Mouse (Mus musculus): ENCODE data around the gene Klhl18. TPM values are rescaled to one million over a fixed set of nuclear protein-coding genes. Genes with fewer than 3 reads are reported as not detected.

The Klhl18 gene
- polyA plus RNA-seq, 1 experiment from 2014 or later, result 9.8 TPM

DNA sequence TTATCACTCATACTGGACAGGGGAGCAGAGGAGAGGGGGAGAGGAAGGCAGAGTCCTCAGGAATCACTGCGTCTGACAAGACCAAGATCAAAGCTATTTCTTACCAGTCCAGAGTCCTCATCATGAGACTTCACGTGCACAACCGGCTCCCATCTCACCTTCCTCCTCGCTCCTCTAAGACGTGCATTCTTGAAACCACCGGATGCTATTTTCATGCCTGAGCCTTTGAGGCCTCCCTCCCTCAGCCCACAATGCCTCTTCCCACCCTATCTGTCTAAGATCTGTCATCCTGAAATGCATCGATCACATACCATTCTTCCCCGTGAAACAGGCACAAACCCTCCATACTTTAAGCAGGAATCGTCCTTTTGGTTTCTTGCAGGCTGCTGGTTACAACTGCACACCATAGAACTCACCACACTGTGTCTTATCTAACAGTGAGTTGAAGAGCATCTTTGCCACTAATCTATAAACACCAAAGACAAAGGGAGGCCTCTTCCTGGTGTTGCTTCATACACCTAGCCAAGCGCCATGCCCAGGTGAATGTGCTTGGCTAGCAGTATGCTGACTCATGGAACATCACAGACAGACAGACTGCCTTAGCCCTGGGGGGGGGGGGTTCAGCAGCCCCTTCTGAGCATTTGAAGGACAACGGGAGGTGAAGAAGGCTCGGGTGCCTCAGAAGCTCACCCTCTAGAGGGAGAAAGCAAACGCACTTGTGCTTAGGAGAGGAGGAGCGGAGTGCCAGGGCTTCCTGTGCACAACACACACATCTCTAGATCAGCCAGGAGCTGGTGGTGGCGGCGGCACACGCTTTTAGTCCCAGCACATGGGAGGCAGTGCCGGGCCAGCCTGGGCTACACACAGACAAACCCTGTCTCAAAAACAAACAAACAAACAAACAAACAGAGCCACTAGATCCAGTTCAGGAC lies 15.3 kb downstream of the Klhl18 start:
- H3K36me3 ChIP-seq, result peaks cover 15% of the 10 kb centered on the region
- no peak overlapping the region for H3K9ac ChIP-seq
- 72% methylated on average over 18 of the region's 18 CpGs for WGBS
- no peak overlapping the region for H3K4me2 ChIP-seq
- H3K9me3 ChIP-seq (replicated peaks), result no peaks in the 10 kb centered on the region
- H3K4me1 ChIP-seq (replicated peaks), result peaks cover 18% of the 10 kb centered on the region
- no peak overlapping the region for H3K27ac ChIP-seq (ENCODE audit: poor library complexity, severe bottlenecking)
- no peaks in the 10 kb centered on the region for H3K27me3 ChIP-seq (replicated peaks)
- no peak for ATAC-seq (ENCODE audit: insufficient number of reproducible peaks, low FRiP score)
- no peak overlapping the region for H3K4me3 ChIP-seq

DNA sequence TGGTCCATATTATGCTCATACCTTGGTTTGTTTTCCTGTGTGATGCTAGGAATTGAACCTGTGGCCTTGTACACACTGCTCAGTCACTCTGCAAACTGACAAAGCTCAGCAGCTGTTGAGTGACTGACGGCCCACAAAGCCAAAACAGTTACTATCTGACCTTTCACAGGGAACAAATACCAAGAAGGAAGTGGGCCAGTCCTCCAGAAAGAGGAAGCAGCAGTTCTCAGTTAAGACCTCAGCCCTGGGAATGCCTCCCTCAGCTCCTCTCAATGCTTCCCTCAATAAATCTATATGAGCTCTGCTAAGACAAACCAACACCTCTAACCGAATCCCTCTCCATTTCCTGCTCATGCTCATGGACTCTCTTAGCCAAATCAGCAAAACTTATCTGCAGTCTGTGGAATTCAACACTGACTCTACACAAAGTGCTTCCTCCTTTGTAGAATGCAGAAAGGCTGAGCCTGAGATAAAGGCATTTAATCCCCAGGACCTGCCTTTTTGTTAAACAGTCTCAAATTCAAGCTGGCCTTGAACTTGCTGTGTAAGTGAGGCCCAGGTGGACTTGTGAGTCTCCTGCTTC lies 17.3 kb downstream of the Klhl18 start:
- H3K36me3 ChIP-seq, result peaks cover 19% of the 10 kb centered on the region
- no peak overlapping the region for H3K4me3 ChIP-seq
- ATAC-seq (ENCODE audit: insufficient number of reproducible peaks, low FRiP score), result no peak
- no peak overlapping the region for H3K9ac ChIP-seq
- H3K4me1 ChIP-seq (replicated peaks), result peaks cover 18% of the 10 kb centered on the region
- peak overlapping the region; percentile 43 for H3K27ac ChIP-seq (ENCODE audit: poor library complexity, severe bottlenecking)
- no peak overlapping the region for H3K4me2 ChIP-seq
- WGBS, result 19% methylated on average over 2 of the region's 2 CpGs
- no peaks in the 10 kb centered on the region for H3K9me3 ChIP-seq (replicated peaks)
- no peaks in the 10 kb centered on the region for H3K27me3 ChIP-seq (replicated peaks)

DNA sequence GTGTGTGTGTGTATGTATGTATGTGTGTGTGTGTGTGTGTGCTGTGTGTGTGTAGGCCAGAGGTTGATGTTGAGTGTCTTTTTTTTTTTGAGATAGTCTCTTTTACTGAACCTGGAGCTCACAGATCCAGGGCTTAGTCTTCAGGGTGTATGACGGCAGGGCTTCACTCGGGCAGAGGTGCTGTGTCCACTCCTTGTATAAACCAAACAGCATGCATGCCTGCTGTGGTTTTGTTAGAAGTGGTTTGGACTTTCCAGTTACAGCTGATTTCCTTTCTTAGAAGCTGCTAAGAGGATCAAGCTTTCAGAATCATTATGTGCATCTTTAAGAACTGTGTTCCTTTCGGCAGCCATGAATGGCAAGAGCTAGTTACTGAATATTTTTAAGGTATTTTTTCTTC lies 18.6 kb downstream of the Klhl18 start:
- H3K4me3 ChIP-seq, result no peak overlapping the region
- ATAC-seq (ENCODE audit: insufficient number of reproducible peaks, low FRiP score), result no peak
- peaks cover 14% of the 10 kb centered on the region for H3K36me3 ChIP-seq
- H3K4me1 ChIP-seq (replicated peaks), result peaks cover 18% of the 10 kb centered on the region
- H3K4me2 ChIP-seq, result no peak overlapping the region
- H3K9ac ChIP-seq, result no peak overlapping the region
- H3K27me3 ChIP-seq (replicated peaks), result no peaks in the 10 kb centered on the region
- H3K9me3 ChIP-seq (replicated peaks), result no peaks in the 10 kb centered on the region
- 87% methylated on average over 3 of the region's 3 CpGs for WGBS
- H3K27ac ChIP-seq (ENCODE audit: poor library complexity, severe bottlenecking), result no peak overlapping the region

DNA sequence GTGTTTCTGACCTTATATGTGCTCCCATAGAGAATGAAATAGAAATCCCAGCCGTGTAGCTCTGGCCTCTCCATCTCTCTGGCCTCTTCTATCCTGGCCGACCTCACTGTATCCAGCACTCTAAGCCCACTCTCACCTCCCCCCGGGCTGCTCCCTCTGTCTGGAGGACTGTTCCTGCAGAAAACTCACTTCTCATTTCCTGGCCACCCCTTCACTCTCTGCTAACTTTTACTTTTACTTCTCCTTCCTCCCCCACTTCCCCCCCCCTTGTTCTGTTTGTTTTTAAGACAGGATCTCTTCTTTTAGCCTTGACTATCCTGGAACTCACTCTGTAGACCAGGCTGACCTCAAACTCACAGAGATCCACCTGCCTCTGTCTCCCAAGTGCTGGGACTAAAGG lies 24.0 kb downstream of the Klhl18 start:
- H3K27ac ChIP-seq (ENCODE audit: poor library complexity, severe bottlenecking), result no peak overlapping the region
- peaks cover 19% of the 10 kb centered on the region for H3K36me3 ChIP-seq
- no peak for ATAC-seq (ENCODE audit: insufficient number of reproducible peaks, low FRiP score)
- no peak overlapping the region for H3K4me3 ChIP-seq
- H3K9me3 ChIP-seq (replicated peaks), result no peaks in the 10 kb centered on the region
- peaks cover 4% of the 10 kb centered on the region; the same call in 1 of the 2 replicates for H3K4me1 ChIP-seq (replicated peaks)
- no peak overlapping the region for H3K9ac ChIP-seq
- 69% methylated on average over 3 of the region's 3 CpGs for WGBS
- no peak overlapping the region for H3K4me2 ChIP-seq
- no peaks in the 10 kb centered on the region for H3K27me3 ChIP-seq (replicated peaks)

DNA sequence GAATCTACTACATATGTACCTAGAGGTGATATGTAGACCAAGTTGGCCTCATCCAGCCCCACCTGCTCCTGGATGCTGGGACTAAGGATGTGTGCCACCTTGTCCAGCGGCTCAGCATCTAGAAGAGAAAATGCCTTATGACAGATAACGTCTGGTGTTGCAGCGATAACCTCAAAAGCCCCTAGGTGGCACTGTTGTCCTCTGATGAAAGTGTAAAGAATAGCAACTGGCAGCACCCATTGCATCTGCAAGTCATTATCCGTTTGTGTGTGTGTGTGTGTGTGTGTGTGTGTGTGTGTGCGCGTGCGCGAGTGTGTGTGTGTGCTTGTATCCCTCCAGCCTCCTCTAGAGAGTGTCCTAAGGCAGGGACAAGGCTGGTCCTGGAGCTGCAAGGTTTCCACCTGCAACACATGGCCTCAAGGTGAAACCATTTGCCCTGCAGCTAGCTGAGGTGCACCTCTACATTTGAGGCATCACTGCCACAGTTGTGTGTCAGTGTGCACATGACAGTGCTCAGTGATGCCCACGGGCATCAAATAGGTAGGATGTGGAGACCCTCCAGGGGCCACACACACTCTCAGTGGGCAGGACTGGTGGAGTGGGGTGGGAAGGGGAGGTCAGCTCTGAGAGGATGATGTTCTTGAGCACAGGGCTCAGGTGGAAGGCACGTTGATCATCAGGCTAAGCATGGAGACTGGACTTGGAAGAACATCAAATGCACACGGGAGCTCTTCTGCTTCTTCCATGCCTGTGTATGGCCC lies 27.5 kb downstream of the Klhl18 start:
- WGBS, result 32% methylated on average over 11 of the region's 11 CpGs
- ATAC-seq (ENCODE audit: insufficient number of reproducible peaks, low FRiP score), result peak; percentile 33; the same call in 1 of the 2 replicates
- Histone ChIP-seq H3K9ac (no peak overlapping the region), H3K4me3 (no peak overlapping the region), H3K4me2 (no peak overlapping the region), H3K27ac (ENCODE audit: poor library complexity, severe bottlenecking) (no peak overlapping the region), H3K4me1 (replicated peaks) (no peaks in the 10 kb centered on the region), H3K27me3 (replicated peaks) (no peaks in the 10 kb centered on the region), H3K9me3 (replicated peaks) (no peaks in the 10 kb centered on the region), H3K36me3 (peaks cover 25% of the 10 kb centered on the region)

DNA sequence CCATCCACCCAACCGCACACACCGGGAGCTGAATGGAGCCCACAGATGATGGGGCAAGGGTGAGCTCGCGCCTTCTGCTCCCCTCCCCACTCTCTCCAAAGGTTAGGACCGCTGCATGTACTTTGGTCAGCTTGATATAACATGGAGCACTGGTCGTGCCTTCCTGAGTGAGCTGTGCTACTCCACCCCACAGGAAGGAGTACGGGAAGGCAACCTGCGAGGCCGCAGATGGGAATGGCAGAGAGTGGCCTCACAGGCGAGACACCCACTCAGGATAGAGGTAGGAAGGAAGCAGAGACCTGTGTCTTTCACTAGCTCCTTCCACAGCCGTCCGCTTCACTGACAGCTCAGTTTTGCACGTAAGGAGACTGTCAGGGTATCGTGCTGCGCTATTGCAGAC lies 28.1 kb downstream of the Klhl18 start:
- ATAC-seq (ENCODE audit: insufficient number of reproducible peaks, low FRiP score), result no peak
- H3K4me1 ChIP-seq (replicated peaks), result no peaks in the 10 kb centered on the region
- H3K4me2 ChIP-seq, result no peak overlapping the region
- H3K9ac ChIP-seq, result no peak overlapping the region
- no peaks in the 10 kb centered on the region for H3K27me3 ChIP-seq (replicated peaks)
- no peak overlapping the region for H3K4me3 ChIP-seq
- H3K27ac ChIP-seq (ENCODE audit: poor library complexity, severe bottlenecking), result no peak overlapping the region
- WGBS, result 79% methylated on average over 15 of the region's 15 CpGs
- no peaks in the 10 kb centered on the region for H3K9me3 ChIP-seq (replicated peaks)
- peaks cover 30% of the 10 kb centered on the region for H3K36me3 ChIP-seq

DNA sequence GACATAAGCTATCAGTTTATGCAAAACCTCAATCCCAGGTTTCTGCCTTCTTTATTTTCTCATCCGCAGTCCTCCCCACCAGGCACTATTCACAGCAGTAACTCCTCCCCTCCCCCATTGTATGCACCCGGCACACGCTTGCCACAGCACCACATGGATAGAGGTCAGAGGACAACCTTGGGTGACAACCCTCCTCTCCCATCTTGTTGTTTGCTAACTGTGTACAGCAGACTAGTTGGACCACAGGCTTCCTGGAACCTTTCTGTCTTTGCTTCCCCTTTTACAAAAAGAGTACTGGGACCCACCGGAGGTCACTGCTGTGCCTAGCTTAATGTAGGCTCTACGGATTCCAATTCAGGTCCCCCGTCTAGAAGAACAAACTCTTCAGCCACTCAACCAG lies 35.9 kb downstream of the Klhl18 start:
- WGBS, result 87% methylated on average over 6 of the region's 6 CpGs
- Histone ChIP-seq H3K27ac (ENCODE audit: poor library complexity, severe bottlenecking) (no peak overlapping the region), H3K36me3 (peaks cover 55% of the 10 kb centered on the region)

DNA sequence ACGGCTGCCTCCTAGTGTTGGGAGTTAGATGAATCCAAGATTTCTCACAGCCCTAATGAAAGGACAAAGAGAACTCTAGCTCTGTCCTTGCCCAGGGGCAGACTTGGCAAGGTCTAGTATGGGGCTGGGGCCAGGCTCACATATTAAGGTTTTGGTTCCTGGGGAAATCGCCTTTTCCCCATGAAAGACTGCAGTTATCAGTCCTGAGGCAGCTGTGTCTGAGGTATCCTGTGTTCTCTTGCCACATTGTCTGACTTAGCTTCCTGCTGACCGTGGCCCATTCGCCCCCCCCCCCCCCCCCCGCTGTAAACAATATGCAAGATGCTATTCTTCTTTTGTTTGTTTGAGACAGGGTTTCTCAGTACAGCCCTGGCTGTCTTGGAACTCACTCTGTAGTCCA lies 36.4 kb downstream of the Klhl18 start:
- Histone ChIP-seq H3K27me3 (replicated peaks) (no peaks in the 10 kb centered on the region), H3K4me1 (replicated peaks) (no peaks in the 10 kb centered on the region), H3K4me2 (no peak overlapping the region), H3K9me3 (replicated peaks) (no peaks in the 10 kb centered on the region), H3K4me3 (no peak overlapping the region), H3K36me3 (peaks cover 60% of the 10 kb centered on the region), H3K27ac (ENCODE audit: poor library complexity, severe bottlenecking) (no peak overlapping the region), H3K9ac (no peak overlapping the region)
- 49% methylated on average over 5 of the region's 5 CpGs for WGBS
- ATAC-seq (ENCODE audit: insufficient number of reproducible peaks, low FRiP score), result no peak

More for the DNA sequence above, 35.9 kb downstream of the Klhl18 start:
- Histone ChIP-seq H3K27me3 (replicated peaks) (no peaks in the 10 kb centered on the region), H3K9me3 (replicated peaks) (no peaks in the 10 kb centered on the region), H3K4me2 (no peak overlapping the region), H3K4me1 (replicated peaks) (no peaks in the 10 kb centered on the region), H3K9ac (no peak overlapping the region), H3K4me3 (no peak overlapping the region)
- no peak for ATAC-seq (ENCODE audit: insufficient number of reproducible peaks, low FRiP score)

DNA sequence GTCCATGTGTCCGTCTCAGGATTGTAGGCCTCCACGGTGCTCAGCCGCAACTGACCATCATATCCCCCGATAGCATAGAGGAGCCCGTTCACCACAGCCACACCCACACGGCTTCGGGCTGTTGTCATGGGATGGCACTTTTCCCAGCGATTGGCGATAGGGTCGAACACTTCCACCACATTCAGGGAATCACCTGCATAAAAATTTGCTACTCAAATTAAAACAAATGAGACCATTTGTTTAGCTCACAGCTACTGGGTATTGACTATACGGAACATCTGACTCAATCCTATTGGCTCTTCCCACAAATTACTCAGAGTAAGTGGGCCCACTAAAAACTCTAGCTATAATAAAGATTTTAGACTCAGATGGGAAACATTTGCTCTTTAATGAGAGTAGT lies 40.5 kb downstream of the Klhl18 start:
- no peak for ATAC-seq (ENCODE audit: insufficient number of reproducible peaks, low FRiP score)
- WGBS, result 90% methylated on average over 11 of the region's 11 CpGs
- H3K27me3 ChIP-seq (replicated peaks), result no peaks in the 10 kb centered on the region
- H3K4me1 ChIP-seq (replicated peaks), result no peaks in the 10 kb centered on the region
- H3K27ac ChIP-seq (ENCODE audit: poor library complexity, severe bottlenecking), result no peak overlapping the region
- no peaks in the 10 kb centered on the region for H3K9me3 ChIP-seq (replicated peaks)
- H3K4me2 ChIP-seq, result no peak overlapping the region
- H3K4me3 ChIP-seq, result no peak overlapping the region
- H3K9ac ChIP-seq, result no peak overlapping the region
- peaks cover 55% of the 10 kb centered on the region for H3K36me3 ChIP-seq

DNA sequence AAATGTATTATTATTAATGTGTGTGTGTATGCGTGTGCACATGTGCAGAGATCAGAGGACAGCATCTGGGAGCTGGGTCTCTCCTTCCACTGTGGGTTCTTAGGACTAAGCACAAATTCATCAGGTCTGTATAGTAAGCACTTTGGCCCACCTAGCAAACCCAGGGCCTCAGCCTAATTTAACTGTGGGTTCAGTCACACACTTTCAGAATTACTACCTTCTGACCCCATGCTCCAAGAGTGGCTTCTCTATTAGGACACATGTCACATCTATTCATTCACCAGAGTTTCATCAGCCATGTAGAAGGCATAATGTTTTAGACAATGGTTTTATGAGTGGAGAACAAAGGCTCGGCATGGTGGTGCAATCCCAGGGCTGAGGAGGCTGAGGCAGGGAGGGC lies 43.4 kb downstream of the Klhl18 start:
- WGBS, result 90% methylated on average over 2 of the region's 2 CpGs
- H3K9ac ChIP-seq, result no peak overlapping the region
- no peak overlapping the region for H3K4me2 ChIP-seq
- no peak overlapping the region for H3K27ac ChIP-seq (ENCODE audit: poor library complexity, severe bottlenecking)
- ATAC-seq (ENCODE audit: insufficient number of reproducible peaks, low FRiP score), result no peak
- H3K4me3 ChIP-seq, result no peak overlapping the region
- H3K4me1 ChIP-seq (replicated peaks), result no peaks in the 10 kb centered on the region
- H3K9me3 ChIP-seq (replicated peaks), result no peaks in the 10 kb centered on the region
- peaks cover 71% of the 10 kb centered on the region for H3K36me3 ChIP-seq
- H3K27me3 ChIP-seq (replicated peaks), result no peaks in the 10 kb centered on the region

DNA sequence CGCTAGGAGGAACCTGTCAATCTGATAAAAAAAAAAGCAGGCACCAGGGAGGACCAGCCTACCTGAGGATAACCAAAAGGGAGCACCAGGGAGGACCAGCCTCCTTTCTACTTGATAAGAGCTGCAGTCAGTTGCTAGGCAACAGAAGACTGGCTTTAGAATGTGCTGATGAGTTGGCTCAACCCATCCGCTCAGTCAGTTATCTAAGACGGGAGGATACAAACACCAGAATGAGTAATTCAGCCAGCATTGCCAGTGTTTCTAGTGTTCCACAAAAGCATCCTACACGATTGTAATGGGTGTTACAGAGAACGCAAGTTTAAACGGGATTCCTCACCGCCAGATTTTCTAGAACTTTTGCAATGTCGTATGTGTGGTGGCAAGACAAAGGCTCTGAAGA lies 45.3 kb downstream of the Klhl18 start:
- no peak for ATAC-seq (ENCODE audit: insufficient number of reproducible peaks, low FRiP score)
- no peak overlapping the region for H3K9ac ChIP-seq
- H3K36me3 ChIP-seq, result peaks cover 68% of the 10 kb centered on the region
- H3K9me3 ChIP-seq (replicated peaks), result no peaks in the 10 kb centered on the region
- 64% methylated on average over 8 of the region's 8 CpGs for WGBS
- H3K4me3 ChIP-seq, result no peak overlapping the region
- no peaks in the 10 kb centered on the region for H3K4me1 ChIP-seq (replicated peaks)
- no peak overlapping the region for H3K4me2 ChIP-seq
- H3K27ac ChIP-seq (ENCODE audit: poor library complexity, severe bottlenecking), result no peak overlapping the region
- H3K27me3 ChIP-seq (replicated peaks), result no peaks in the 10 kb centered on the region
